28 mouse cellular contexts compared by ENCODE assay signal in genomic region chr10:85538051-85538753, GRCm38 (mm10).
"Had no signal": no experiment of that assay in that cellular context is flagged by ENCODE, and none has a peak within 500 bp of the region (broad histone marks: within the 10 kb centered on the region; RNA-seq: fewer than 3 reads in every experiment).

No protein-coding gene starts in this region.

- H3K36me3 ChIP-seq: heart, embryonic 13.5 days; heart, embryonic 15.5 days; hindbrain, embryonic 10.5 days; hindbrain, embryonic 12.5 days; hindbrain, embryonic 15.5 days; kidney, embryonic 15.5 days; limb, embryonic 13.5 days; limb, embryonic 15.5 days; liver, embryonic 12.5 days had no signal

- DNase-seq: gastrocnemius, adult 2 months; gastrocnemius, postnatal 10 days; gastrocnemius, postnatal 25 days; heart, adult 18-20 months; heart, postnatal 14 days; heart, postnatal 4 days; kidney, adult 11 months; kidney, adult 2 months; kidney, adult 9 months; kidney, postnatal 14 days; kidney, postnatal 36 days; layer of hippocampus, adult 9-11 months; layer of hippocampus, postnatal 36 days; left cerebral cortex, postnatal 4 days had no signal

- H3K4me2 ChIP-seq: heart, embryonic 11.5 days; heart, embryonic 13.5 days; heart, embryonic 15.5 days; hindbrain, embryonic 12.5 days; hindbrain, embryonic 15.5 days; kidney, embryonic 15.5 days; limb, embryonic 13.5 days; limb, embryonic 15.5 days; liver, embryonic 12.5 days had no signal

- H3K27me3 ChIP-seq: heart, embryonic 15.5 days; kidney, embryonic 15.5 days; limb, embryonic 13.5 days; limb, embryonic 15.5 days; liver, embryonic 12.5 days had no signal

- H3K4me1 ChIP-seq: kidney, embryonic 15.5 days; liver, embryonic 12.5 days had no signal

- ATAC-seq: hindbrain, postnatal 0 days; intestine, embryonic 16.5 days; liver, embryonic 12.5 days had no signal

- H3K27ac ChIP-seq: gastrocnemius, adult 2 months; heart, embryonic 13.5 days; heart, embryonic 15.5 days; hindbrain, postnatal 0 days; kidney, embryonic 15.5 days; kidney, postnatal 0 days; limb, embryonic 13.5 days; limb, embryonic 15.5 days; liver, embryonic 12.5 days; liver, embryonic 14.5 days had no signal

- H3K9ac ChIP-seq: heart, embryonic 13.5 days; heart, embryonic 15.5 days; hindbrain, embryonic 12.5 days; hindbrain, embryonic 15.5 days; kidney, embryonic 15.5 days; limb, embryonic 13.5 days; limb, embryonic 15.5 days; liver, embryonic 12.5 days; liver, embryonic 14.5 days had no signal

- H3K9me3 ChIP-seq: heart, embryonic 13.5 days; heart, embryonic 15.5 days; hindbrain, embryonic 10.5 days; hindbrain, embryonic 12.5 days; hindbrain, embryonic 15.5 days; kidney, embryonic 15.5 days; limb, embryonic 13.5 days; limb, embryonic 15.5 days; liver, embryonic 12.5 days had no signal

- H3K4me3 ChIP-seq: gastrocnemius, adult 2 months; heart, embryonic 13.5 days; heart, embryonic 15.5 days; hindbrain, embryonic 10.5 days; hindbrain, embryonic 12.5 days; hindbrain, embryonic 15.5 days; kidney, embryonic 15.5 days; limb, embryonic 13.5 days; limb, embryonic 15.5 days; liver, embryonic 12.5 days had no signal
